Mouse (Mus musculus) small intestine, adult 2 months (tissue): ENCODE results near the gene Ptprh.

Experiments
- CTCF ChIP-seq: fragments of 200-500 bp; IDR thresholded peaks from 2 replicates; pipeline ENCODE4 v1.5.1; 2012; ENCODE audit warnings: low read depth, mild to moderate bottlenecking, control low read depth, inconsistent platforms, low read length, moderate library complexity, mixed read lengths; ENCODE audit not compliant: insufficient replicate concordance, insufficient read length; ENCODE audit errors: extremely low read depth
- POLR2A ChIP-seq: fragments of 200-500 bp; IDR thresholded peaks from 2 replicates; pipeline ENCODE4 v1.6.1; 2012; ENCODE audit warnings: low read depth, mild to moderate bottlenecking, control low read depth, inconsistent platforms, low read length, moderate library complexity

GRCm38 (mm10) chr7:4499034-4499433, 104.8 kb downstream of the Ptprh start:
- TF ChIP-seq CTCF (no peak), POLR2A (no peak)
